Mouse (Mus musculus) mature B cell (primary cell): ENCODE measurements around the gene Olfr628.
"Not testable (repeated sequence)": the region's sequence is repeated elsewhere in the genome, so short reads cannot be mapped to it uniquely, and the experiment has no call there.

Source experiments
- in situ Hi-C: fragments of 300-500 bp; cut with MboI; formaldehyde crosslinking; loops from 2 replicates; pipeline ENCODE4 v1.14.3; 2019

Gene Olfr628

GRCm38 (mm10) chr7:103730074-103730473 is at the start of gene Olfr628:
Olfr628 (plus strand) TSS chr7:103730374.
- in situ Hi-C loops, result no loop called here

GRCm38 (mm10) chr7:103682420-103682819 is 47.8 kb upstream of the Olfr628 start, which contains the start of gene Olfr625-ps1:
Olfr625-ps1 (plus strand) TSS chr7:103682720.
- in situ Hi-C loops, result no loop called here

- in situ Hi-C loops, result no loop called here
Measured at GRCm38 (mm10) chr7:103699469-103699868, 30.7 kb upstream of the Olfr628 start.

- in situ Hi-C loops, result no loop called here
Measured at GRCm38 (mm10) chr7:103712024-103712423, 18.1 kb upstream of the Olfr628 start.

- in situ Hi-C loops, result no loop called here
Measured at GRCm38 (mm10) chr7:103714371-103714770, 15.8 kb upstream of the Olfr628 start, which contains the start of gene Olfr243. Olfr243 (plus strand) TSS chr7:103714671.

- in situ Hi-C loops, result not testable (repeated sequence)
Measured at GRCm38 (mm10) chr7:103716398-103716797, 13.8 kb upstream of the Olfr628 start.

GRCm38 (mm10) chr7:103744843-103745242 is 14.7 kb downstream of the Olfr628 start, which contains the start of gene Olfr629:
Olfr629 (minus strand) TSS chr7:103744943.
- in situ Hi-C loops, result no loop called here

- in situ Hi-C loops, result no loop called here
Measured at GRCm38 (mm10) chr7:103757233-103757632, 27.1 kb downstream of the Olfr628 start, which contains the start of gene Olfr630. Olfr630 (minus strand) TSS chr7:103757333.

- in situ Hi-C loops, result not testable (repeated sequence)
Measured at GRCm38 (mm10) chr7:103762212-103762611, 32.0 kb downstream of the Olfr628 start.

GRCm38 (mm10) chr7:103767687-103768086 is 37.5 kb downstream of the Olfr628 start:
- in situ Hi-C loops, result not testable (repeated sequence)

GRCm38 (mm10) chr7:103771494-103771893 is 41.3 kb downstream of the Olfr628 start, which contains the start of gene Olfr69:
Olfr69 (minus strand) TSS chr7:103771594.
- in situ Hi-C loops, result no loop called here

GRCm38 (mm10) chr7:103777652-103778051 is 47.5 kb downstream of the Olfr628 start:
- in situ Hi-C loops, result not testable (repeated sequence)

GRCm38 (mm10) chr7:103779598-103779997 is 49.4 kb downstream of the Olfr628 start, which contains the start of gene Olfr68:
Olfr68 (minus strand) TSS chr7:103779698.
- in situ Hi-C loops, result no loop called here
